ENCODE assay signal across 7 mouse cellular contexts in the genomic region with DNA sequence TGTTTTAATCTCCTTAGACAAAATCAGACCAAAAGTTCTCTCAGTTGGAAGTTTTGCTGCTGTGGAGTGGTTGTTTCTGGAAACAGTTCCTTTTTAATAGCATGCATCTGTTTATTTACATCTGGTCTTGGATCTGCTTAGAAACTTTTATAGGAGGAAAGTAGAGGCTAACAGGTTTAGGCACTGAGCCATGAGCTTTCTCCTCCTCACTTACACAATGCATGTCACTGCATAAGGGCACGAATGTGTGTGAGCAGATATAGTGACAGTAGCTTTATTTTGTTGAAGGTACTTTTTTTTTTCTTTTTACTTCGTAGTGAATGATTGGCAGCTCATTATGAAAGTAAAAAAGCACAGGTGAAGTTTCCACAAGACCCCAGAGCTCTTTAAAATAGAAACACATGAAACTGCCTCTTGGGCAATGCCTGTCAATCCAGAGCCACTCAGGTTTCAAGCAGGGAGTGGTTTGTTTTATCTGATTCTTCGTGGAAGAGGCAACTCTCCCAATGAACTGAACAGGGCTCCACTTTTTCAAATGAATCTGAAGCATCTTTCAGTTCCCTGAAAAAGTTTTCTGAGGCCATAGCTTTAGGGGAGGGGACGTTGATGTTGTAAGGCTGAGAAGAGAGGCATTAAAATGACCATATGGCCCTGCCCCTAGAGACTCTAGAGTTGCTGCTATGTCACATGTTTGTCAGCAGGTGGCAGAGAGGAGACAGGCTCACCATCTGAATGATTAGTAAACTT.
A peak's percentile ranks its signal among the peaks of the same experiment; 100 is the strongest.
DNase-seq lines count a peak whose midpoint lies in the region; TF ChIP-seq lines count a peak whose summit lies in the region.

No protein-coding gene starts in this region.

- H3K27ac ChIP-seq in thymus, adult 2 months (ENCODE audit: control insufficient read depth, insufficient read depth, low read length), result no peak overlapping the region

- no peaks in the 10 kb centered on the region for H3K27me3 ChIP-seq in thymus, adult 2 months (ENCODE audit: control insufficient read depth, insufficient read depth, low read length)

- no peak for TF ChIP-seq CTCF in thymus, adult 2 months (IDR thresholded peaks at IDR 0.05; ENCODE audit: borderline replicate concordance, control insufficient read depth, extremely low read depth, insufficient read depth, low read length, poor library complexity)

- H3K4me3 ChIP-seq in thymus, adult 2 months (ENCODE audit: control insufficient read depth, insufficient read depth, low read length), result no peak overlapping the region

- H3K4me1 ChIP-seq in thymus, adult 2 months (replicated peaks; ENCODE audit: control insufficient read depth, insufficient read depth, low read length), result no peaks in the 10 kb centered on the region

- no peaks in the 10 kb centered on the region for H3K36me3 ChIP-seq in thymus, adult 2 months (ENCODE audit: control insufficient read depth, insufficient read depth, low read length)

- 62% methylated on average over 4 of the region's 4 CpGs for WGBS in thymus, adult 2 months

- peak; percentile 33 for DNase-seq in thymus, postnatal 0 days (ENCODE audit: low spot score)
- no peak for DNase-seq in thymus, adult 2 months
- peak; percentile 10 to 23 for DNase-seq in cerebellum, postnatal 25 days
- peak; percentile 39 for DNase-seq in induced T-regulatory cell, adult 2 months (ENCODE audit: low read depth)
- peak; percentile 47 for DNase-seq in lung, postnatal 10 days
- DNase-seq in layer of hippocampus, adult 9-10 months (ENCODE audit: low spot score), result no peak
- DNase-seq in left cerebral cortex, adult 11 months (ENCODE audit: low spot score), result no peak

- no peak for TF ChIP-seq POLR2A in thymus, adult 2 months (IDR thresholded peaks at IDR 0.05; ENCODE audit: control insufficient read depth, extremely low read depth, insufficient read depth, low read length, poor library complexity)

Comparison
In these comparisons a context has a peak if more than half of its experiments do, and no peak if none do; other contexts are left out.
1. DNase-seq: peak in thymus, postnatal 0 days (single experiment), cerebellum, postnatal 25 days (2 of 2), induced T-regulatory cell, adult 2 months (single experiment) and lung, postnatal 10 days (single experiment); none in thymus, adult 2 months (single experiment), layer of hippocampus, adult 9-10 months (single experiment) and left cerebral cortex, adult 11 months (single experiment).